ENCODE assay signal across 21 mouse cellular contexts in genomic region chr16:13714910-13715309, GRCm38 (mm10). TPM values are rescaled to one million over a fixed set of nuclear protein-coding genes. Genes with fewer than 3 reads are reported as not detected.
"Had no signal": no experiment of that assay in that cellular context is flagged by ENCODE, and none has a peak within 500 bp of the region (broad histone marks: within the 10 kb centered on the region; RNA-seq: fewer than 3 reads in every experiment).

No protein-coding gene starts in this region.

- DNase-seq: kidney, adult 9 months; kidney, postnatal 10 days; kidney, postnatal 4 days; liver, embryonic 13.5 days; liver, postnatal 0 days; lung, postnatal 14 days; spleen, adult 18-20 months; thymus, postnatal 36 days had no signal

- ATAC-seq: liver, postnatal 0 days; midbrain, embryonic 15.5 days had no signal

- H3K9ac ChIP-seq: liver, embryonic 13.5 days; liver, postnatal 0 days; lung, embryonic 15.5 days; midbrain, embryonic 15.5 days; neural tube, embryonic 12.5 days had no signal

- H3K36me3 ChIP-seq: limb, embryonic 10.5 days; liver, embryonic 13.5 days; lung, embryonic 15.5 days; midbrain, embryonic 15.5 days; neural tube, embryonic 12.5 days had no signal

- H3K4me2 ChIP-seq: liver, embryonic 13.5 days; lung, embryonic 15.5 days; midbrain, embryonic 11.5 days; midbrain, embryonic 15.5 days; neural tube, embryonic 12.5 days had no signal

- H3K4me3 ChIP-seq: limb, embryonic 10.5 days; liver, embryonic 13.5 days; lung, embryonic 15.5 days; megakaryocyte, embryonic 14.5 days; midbrain, embryonic 15.5 days; neural tube, embryonic 12.5 days had no signal

- H3K9me3 ChIP-seq: limb, embryonic 10.5 days; liver, embryonic 13.5 days; lung, embryonic 15.5 days; megakaryocyte, embryonic 14.5 days; midbrain, embryonic 15.5 days; neural tube, embryonic 12.5 days had no signal

- H3K4me1 ChIP-seq: limb, embryonic 10.5 days; liver, embryonic 13.5 days; lung, embryonic 15.5 days; midbrain, embryonic 15.5 days; neural tube, embryonic 12.5 days had no signal

- H3K27ac ChIP-seq: limb, embryonic 10.5 days; liver, embryonic 13.5 days; lung, embryonic 15.5 days; macrophage; midbrain, embryonic 15.5 days; neural tube, embryonic 12.5 days had no signal

- H3K27me3 ChIP-seq: liver, embryonic 13.5 days; lung, embryonic 15.5 days; megakaryocyte, embryonic 14.5 days; midbrain, embryonic 15.5 days; neural tube, embryonic 12.5 days had no signal

RNA-seq across cellular contexts. Expression of gene Pla2g10, which starts 15.9 kb away (rescaled TPM):
- total RNA-seq: layer of hippocampus, adult 8-10 months; layer of hippocampus, postnatal 14 days; left cerebral cortex, adult 18-20 months; left cerebral cortex, postnatal 14 days; monocyte, adult 5-6 weeks; neutrophil, adult 5-6 weeks had no signal
- polyA plus RNA-seq: liver, embryonic 13.5 days; liver, postnatal 0 days; macrophage had no signal
